Mouse (Mus musculus): ENCODE results near the gene Gtf3c6.

Gene Gtf3c6

GRCm38 (mm10) chr10:40258976-40259375 is 1.1 kb upstream of the Gtf3c6 start:
- 1% methylated on average over 5 of the region's 5 CpGs for WGBS

- 1% methylated on average over 12 of the region's 12 CpGs for WGBS
These were observed 576 bp upstream of the Gtf3c6 start for GRCm38 (mm10) chr10:40258401-40258966.

GRCm38 (mm10) chr10:40256716-40257115 is 1.2 kb downstream of the Gtf3c6 start:
- WGBS: 3% methylated on average over 5 of the region's 5 CpGs

GRCm38 (mm10) chr10:40250969-40251368 is 6.9 kb downstream of the Gtf3c6 start:
- 90% methylated on average over 6 of the region's 6 CpGs for WGBS

GRCm38 (mm10) chr10:40249625-40250024 is 8.3 kb downstream of the Gtf3c6 start:
- 79% methylated on average over 9 of the region's 9 CpGs for WGBS

- 24% methylated on average over 11 of the region's 11 CpGs for WGBS
These were observed 10.7 kb downstream of the Gtf3c6 start for GRCm38 (mm10) chr10:40247166-40247716.

- WGBS: under 1% methylated on average over 54 of the region's 54 CpGs
These were observed 11.3 kb downstream of the Gtf3c6 start, which contains the start of gene Rpf2 for GRCm38 (mm10) chr10:40246374-40247165. Gene Rpf2, minus strand, starts transcription at chr10:40247036.

GRCm38 (mm10) chr10:40237826-40238225 is 20.1 kb downstream of the Gtf3c6 start:
- WGBS: 93% methylated on average over 5 of the region's 5 CpGs

- 89% methylated on average over 3 of the region's 3 CpGs for WGBS
These were observed 24.7 kb downstream of the Gtf3c6 start for GRCm38 (mm10) chr10:40233241-40233640.

GRCm38 (mm10) chr10:40232442-40232841 is 25.5 kb downstream of the Gtf3c6 start:
- WGBS: 66% methylated on average over 7 of the region's 7 CpGs

- 93% methylated on average over 1 of the region's 1 CpGs for WGBS
These were observed 28.2 kb downstream of the Gtf3c6 start for GRCm38 (mm10) chr10:40229725-40230124.

GRCm38 (mm10) chr10:40227660-40228303 is 30.1 kb downstream of the Gtf3c6 start:
- 69% methylated on average over 4 of the region's 4 CpGs for WGBS

GRCm38 (mm10) chr10:40218874-40219273 is 39.0 kb downstream of the Gtf3c6 start:
- WGBS: 62% methylated on average over 3 of the region's 3 CpGs

GRCm38 (mm10) chr10:40212443-40213169 is 45.3 kb downstream of the Gtf3c6 start:
- 40% methylated on average over 13 of the region's 13 CpGs for WGBS

Data from cerebral cortex, adult 2 months (tissue).